Mouse (Mus musculus) left cerebral cortex, adult 9 months (tissue): ENCODE data around the gene Suco.
A peak's percentile ranks its signal among the peaks of the same experiment; 100 is the strongest.

Source experiments
- DNase-seq, 2 experiments: peaks; one replicate each; pipeline ENCODE4 v3.0.0; 2022; ENCODE audit warnings: low spot score in 2 of 2

Suco gene

DNA sequence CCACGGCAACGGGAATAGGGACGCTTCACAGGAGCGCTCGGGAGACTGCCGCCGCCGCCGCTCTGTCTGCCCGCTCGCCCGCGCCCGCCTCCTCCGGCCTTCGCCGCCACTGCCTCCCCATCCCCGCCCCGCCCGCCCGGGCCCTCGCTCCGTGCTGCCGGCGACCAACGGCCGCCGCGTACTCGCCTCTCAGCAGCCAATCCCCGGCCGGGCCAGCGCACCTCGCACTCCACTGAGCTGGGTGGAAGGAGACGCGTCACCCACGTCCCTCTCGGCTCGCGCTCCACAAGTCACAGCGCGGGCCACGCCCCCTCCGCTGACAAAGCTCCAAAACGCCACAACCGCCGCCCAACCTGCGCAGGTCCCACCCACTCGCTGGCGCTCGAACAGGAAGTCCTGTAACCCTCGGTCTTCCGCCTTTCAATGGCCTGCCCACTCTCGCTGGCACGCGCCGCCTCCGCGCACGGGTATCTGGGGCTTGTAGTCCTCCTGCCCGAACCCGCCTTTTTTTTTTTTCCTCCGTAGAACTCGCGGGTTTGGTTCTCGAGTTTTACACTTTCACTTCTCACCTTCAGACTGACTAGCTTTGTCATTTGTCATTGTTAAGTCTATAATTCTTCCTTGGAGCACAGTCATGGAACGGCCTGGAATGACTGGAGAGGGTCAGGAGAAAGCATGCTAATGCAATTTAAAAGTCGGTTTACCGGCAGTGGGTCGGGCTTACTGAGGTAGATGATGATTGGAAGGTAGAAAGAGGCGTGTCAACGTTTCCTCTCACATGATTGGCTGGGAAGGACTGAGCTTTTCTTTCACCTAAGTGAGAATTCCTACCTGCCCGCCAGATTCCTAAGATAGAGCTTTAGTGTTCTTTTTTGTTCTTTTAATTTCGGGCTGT lies at the start of gene Suco:
TSS of gene Suco (minus strand) at position 130 of the 895 bp plus-strand sequence.
- peak; percentile 99 to 100 for DNase-seq

GRCm38 (mm10) chr1:161925281-161925805 lies 48.9 kb upstream of the Suco start:
- peak in 1 of 2 experiments; percentile 2 for DNase-seq

DNA sequence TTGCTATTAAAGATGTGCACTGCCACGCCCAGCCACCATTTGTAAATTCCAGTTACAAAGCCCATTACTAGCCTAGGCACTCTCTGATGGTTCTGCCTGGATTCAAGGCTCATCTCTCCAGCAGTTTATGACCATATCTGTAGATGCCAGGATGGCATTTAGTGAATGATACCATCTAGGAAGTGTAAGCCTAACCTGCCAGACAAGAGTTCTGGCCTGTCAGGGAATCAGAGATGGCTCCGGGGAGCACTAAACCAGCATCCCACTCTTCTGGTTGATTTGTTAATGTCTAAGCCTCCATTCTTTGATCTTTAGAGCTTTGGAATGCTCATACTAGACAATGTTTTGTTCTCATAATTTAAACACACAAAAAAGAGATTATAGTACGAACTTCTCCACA lies 47.8 kb upstream of the Suco start:
- no peak for DNase-seq

DNA sequence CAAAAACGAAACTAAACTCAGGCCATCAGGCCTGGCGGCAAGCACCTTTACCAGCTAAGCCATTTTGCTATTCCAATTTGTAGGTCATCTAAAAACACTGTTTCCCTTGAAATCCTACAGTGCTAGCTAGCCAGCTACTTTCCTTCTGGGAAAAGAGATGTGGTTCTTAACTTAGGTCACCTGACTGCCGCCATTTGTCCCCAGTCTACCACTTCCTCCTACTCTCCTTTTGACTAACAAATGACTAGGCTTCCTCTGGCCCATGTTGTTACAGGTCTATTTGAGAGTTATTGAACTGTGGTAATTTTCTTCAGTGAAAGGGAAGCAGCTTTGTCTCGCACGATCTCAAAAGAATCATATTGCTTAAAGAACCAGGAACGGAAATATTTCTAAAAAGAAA lies 45.4 kb upstream of the Suco start:
- DNase-seq, result no peak

DNA sequence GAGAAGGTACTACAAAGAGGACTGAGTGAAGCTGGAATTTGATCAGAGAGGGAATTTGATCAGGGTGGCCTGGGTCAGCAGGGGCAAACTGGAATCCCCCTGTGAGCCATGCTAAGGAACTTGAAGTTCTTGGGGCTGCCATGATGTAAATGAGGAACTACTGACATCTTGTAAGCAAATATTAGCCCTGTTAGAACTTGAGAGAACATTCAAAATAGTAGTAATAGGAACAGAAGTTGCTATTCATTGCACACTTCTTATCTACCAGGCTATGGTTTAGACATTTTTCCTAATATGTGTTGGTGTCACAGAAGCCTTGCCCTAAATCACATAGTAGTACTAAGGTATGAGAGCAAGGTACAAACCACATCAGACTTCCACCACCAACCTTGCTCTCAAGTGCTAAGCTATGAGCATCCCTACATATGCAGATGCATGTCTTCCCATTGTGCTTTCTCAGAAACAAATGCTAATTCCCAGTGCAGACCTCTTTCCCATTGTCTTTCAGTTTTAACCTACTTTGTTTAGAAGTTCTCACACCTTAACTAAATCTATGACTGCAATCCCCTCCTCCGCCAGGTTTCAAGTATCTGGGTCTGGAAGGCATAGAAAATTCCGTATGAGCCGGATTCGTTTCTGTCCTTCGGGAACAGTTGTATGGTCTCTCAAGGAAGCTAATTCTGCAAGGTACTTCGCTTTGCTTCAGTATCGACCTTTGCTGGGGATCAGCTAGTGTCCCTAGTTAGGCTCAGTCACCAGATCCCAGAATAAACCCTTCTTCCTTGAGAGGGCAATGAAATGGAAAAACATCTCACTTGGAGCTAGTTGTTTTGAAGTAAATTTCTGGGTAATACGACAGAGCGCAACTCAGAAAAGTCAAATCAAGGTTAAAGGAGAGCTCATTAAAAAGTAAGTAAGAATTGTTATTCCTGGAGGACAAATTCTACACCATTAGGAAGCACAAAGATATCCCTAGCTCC lies 44.3 kb upstream of the Suco start:
- no peak for DNase-seq

DNA sequence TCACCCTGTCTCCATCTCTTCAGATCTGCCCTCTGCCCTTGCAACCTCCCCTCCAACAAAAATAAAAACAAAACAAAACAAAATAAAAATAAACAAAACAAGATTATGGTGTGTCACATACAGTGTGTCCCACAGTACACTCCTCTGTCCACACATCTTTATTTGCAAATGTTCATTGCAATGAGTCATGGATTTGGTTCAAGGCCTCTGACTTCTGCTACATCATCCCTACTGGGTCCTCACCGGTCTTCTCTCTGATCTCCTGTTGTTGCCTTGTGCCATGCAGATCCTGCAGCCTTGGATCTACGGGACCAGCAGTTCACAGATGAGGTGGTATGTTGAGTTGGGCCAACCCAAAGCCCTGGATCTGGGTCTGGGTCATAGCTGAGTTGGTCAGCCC lies 43.1 kb upstream of the Suco start:
- no peak for DNase-seq

DNA sequence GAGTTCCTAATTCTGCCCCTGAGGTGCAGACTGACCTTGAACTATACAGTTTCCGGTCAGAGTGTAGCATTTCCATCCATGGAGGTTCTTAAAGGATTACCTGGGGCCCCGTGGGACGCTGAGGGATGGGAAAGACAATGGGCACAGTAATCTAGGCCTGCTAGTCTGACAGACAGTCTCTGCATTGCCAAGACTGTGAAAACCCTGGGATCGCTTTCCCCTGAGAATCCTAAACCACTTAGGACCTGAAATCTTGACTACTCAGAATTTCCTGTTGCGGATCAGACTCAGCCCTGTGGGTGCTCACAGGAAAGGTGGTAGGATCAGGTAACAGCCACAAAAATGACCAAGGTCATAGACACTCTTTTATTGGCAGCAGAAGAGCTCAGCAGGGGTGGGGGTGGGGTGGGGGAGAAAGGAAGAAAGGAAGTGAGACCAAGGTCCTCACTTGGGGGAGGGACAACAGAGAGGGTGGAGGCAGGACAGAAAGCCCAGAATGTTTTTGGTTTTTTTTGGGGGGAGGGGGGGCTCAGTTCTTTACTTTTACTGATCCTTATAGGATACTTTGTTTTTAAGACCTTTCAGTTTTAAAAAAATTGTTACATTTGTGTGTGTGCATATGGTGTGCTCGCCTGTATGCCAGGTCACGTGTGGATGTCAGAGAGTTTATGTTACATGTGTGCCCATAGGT lies 42.3 kb upstream of the Suco start:
- no peak for DNase-seq

- DNase-seq, result no peak
Observed at GRCm38 (mm10) chr1:161917940-161918484, 41.5 kb upstream of the Suco start.

DNA sequence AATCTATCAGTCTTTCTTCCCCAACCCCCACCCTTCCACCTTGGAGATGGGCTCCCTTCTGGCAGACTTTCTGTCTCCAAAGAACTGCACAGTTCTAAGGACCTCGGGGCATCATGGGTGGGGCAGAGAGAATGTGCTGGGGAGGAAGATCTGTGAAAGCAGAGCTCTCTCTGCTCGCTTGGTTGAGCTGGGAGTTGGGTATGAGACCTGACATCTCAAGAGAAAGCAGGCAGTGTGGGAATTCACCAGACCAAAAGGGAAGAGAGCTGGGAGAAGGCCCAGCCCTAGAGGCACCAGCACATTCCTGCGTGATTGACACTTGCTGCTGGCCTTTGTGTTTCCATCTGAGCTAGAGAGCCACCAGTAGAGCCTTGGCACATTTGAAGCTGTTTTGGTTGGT lies 39.6 kb upstream of the Suco start:
- DNase-seq, result no peak

DNA sequence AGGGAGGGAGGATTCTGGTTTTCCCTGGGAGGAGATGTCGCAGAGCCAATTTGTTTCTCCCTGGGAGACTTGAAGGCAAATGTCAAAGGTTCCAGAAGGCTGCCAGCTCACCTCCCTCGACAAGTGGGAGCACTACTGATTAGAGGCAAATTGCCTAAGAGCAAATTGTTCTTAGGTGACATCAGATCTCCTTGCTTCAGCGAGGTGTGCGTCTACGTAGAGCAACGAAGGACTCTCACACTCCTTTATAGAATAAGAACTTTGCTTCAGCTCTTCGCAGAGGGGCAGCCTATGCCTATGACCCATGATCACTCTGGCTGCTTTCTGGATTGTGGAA lies 37.1 kb upstream of the Suco start:
- DNase-seq, result no peak

DNA sequence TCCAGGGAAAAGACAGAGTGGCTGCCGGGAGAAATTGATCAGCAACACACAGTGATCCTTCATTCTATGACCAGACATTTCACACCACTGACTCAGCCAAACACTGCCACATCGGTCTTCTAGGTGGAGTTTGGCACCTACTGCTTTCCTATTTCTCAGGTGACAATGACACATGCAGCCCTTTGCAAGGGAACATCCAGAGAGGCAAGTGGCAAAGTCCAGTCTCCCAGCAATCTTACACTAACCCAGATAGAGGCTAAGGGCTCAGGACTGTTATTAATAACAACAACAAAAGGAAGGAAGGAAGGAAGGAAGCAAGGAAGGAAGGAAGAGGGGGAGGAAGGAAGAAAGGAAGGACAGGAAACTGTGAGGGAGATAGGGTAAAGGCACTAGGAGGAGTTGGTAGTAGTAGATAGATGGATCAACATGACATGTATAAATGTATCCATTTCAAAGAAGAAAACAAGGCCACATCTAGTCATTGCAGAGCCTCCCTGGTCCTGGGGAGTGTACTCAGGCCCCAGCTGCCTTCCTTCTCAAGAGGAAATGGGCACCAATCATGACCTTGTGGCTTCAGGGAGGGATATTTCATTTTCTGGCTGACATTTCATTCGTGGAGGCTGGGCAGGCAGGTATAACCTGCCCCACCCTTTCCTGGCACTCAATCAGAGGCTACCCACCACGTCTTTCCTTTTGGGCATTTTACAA lies 36.6 kb upstream of the Suco start:
- no peak for DNase-seq

- DNase-seq, result no peak
Observed at GRCm38 (mm10) chr1:161909074-161909473, 32.6 kb upstream of the Suco start.

DNA sequence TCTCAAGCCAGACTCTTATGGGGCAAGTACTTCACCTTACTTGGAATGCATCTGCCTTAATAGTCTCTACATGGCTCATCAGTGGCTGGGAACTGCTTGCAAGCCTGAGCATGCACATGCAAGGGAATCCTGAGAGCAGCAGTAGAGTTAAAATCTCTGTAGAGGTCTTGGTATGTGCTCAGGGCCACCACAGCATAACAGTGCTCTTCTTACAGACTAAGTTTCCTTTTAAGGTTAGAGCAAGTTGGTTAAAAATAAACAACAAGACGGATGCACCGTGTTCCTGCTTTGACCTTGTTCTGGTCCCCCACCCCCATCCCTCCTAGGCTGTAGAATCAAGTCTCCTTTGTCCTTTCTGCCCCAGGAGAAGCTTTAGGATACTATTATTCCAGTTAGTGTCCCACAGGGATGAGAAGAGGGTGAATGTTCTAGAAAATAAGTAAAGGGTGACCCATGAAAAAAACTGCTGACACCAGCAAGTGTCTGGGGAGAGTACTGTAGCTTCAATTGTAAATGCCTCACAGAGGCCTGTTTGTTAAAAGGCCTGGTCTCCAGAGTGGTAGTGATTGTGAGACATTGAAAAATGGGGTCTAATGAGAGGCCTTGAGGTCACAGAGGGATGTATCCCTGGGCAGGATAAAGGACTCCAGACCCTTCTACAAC lies 31.4 kb upstream of the Suco start:
- no peak for DNase-seq

DNA sequence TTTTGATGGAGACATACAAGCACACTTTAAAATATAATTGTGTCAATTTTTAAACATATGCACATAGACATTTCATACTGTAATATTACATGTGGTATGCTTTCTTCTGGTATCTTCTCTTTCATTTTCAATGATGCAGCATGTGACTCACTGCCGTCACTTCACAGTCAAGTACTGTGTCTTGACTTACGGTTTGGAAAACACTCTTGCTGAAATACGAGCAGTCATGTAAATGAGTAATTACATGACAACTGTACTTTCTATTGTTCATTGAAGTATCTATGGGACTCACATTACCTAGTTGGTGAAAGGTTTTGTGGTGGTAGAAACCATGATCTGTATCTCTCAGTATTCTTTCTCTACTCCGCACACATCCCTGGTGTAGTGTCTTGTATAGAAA lies 30.6 kb upstream of the Suco start:
- no peak for DNase-seq

- no peak for DNase-seq
Observed at GRCm38 (mm10) chr1:161902692-161903452, 26.4 kb upstream of the Suco start.

- DNase-seq, result no peak
Observed at GRCm38 (mm10) chr1:161900129-161900528, 23.6 kb upstream of the Suco start.

GRCm38 (mm10) chr1:161897235-161897634 lies 20.8 kb upstream of the Suco start:
- DNase-seq, result no peak

DNA sequence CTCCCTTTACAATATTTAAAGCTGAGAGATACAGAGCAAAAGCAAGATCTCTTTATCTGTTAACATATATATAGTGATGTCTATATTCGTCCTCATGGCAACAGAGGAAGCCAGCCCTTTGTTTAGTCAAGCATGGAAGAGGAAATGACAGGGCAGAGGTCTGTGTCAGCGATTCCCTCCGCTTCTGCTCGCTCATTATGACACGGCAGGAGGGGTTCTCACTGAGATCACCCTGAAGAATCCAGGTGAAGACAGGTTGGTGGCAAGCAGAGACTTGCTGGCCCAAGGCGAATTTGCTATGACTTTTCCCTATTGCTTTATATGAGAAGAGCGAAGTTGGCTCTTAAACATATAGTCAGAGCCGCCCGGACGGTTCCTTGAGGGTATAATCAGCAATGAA lies 19.6 kb upstream of the Suco start:
- DNase-seq, result no peak

DNA sequence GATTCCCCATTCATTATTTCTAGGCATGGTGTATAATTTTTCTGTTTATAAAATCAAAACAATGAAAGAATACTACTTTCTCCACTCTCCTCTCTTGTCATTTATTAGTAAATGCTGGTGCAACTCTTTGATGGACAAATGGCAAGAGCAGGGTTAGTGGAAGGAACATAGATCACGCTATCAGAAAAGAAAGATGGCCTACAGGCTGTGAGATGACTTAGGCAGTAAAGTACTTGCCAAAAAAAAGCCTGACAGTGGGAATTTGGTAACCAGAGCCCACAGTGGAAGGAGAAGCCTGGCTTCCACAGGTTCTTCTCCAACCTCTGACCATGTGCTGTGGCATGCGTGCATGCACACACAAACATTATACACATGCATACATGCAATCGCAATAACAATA lies 18.5 kb upstream of the Suco start:
- no peak for DNase-seq

DNA sequence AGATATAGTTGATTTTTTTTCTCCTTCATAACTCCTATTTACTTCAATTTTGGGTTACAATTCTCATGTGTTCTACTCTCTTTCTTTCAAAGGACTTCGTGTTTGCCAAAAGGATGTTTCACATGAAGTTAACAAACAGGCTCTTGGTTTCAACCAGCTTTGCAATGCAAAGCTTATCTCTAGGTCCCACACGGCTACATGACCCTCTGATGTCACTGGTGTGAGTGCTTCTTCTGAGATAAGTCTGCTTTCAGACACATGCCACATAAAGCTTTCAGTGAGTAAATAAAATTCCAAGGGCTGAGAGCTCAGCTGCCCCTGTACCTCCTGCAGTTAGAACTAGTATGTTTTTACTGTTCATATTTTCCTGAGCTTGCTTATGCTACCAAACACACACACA lies 18.1 kb upstream of the Suco start:
- no peak for DNase-seq
